Mouse (Mus musculus): ENCODE measurements around the gene Tmem120b.

- TF ChIP-seq CTCF (IDR thresholded peaks at IDR 0.05; ENCODE audit: borderline replicate concordance, insufficient read depth, low read length) (no peak), POLR2A (IDR thresholded peaks at IDR 0.05; ENCODE audit: low read depth, low read length) (no peak)
Measured at GRCm38 (mm10) chr5:123148073-123148722, 80.0 kb downstream of the Tmem120b start.
